Mouse (Mus musculus) neural tube, embryonic 11.5 days (tissue): Measurements from ENCODE around the gene Ell. TPM values are rescaled to one million over a fixed set of nuclear protein-coding genes. Genes with fewer than 3 reads are reported as not detected.

Experiments
- ATAC-seq: fragments of 200-750 bp; cut with Nextera tagmentation; 2 replicates; pipeline ENCODE4 v1.8.0; 2017; ENCODE audit warnings: moderate number of reproducible peaks, mild to moderate bottlenecking, moderate TSS enrichment, moderate library complexity; ENCODE audit not compliant: insufficient read depth, low FRiP score, low TSS enrichment
- DNase-seq: peaks from one replicate; pipeline ENCODE4 v3.0.0-alpha.2; 2015; ENCODE audit warnings: low spot score
- H3K27ac ChIP-seq: fragments of 300-500 bp; sonication (generic); 2 replicates; pipeline ENCODE4 v1.5.1; 2014; ENCODE audit warnings: low read depth, mild to moderate bottlenecking, low read length
- H3K27me3 ChIP-seq: fragments of 300-500 bp; sonication (generic); 2 replicates; pipeline ENCODE4 v1.6.1; 2014; ENCODE audit warnings: mild to moderate bottlenecking, low read length, mixed read lengths; ENCODE audit not compliant: control insufficient read depth, insufficient read depth
- H3K36me3 ChIP-seq: fragments of 300-500 bp; sonication (generic); 2 replicates; pipeline ENCODE4 v1.6.1; 2014; ENCODE audit warnings: mild to moderate bottlenecking, low read length, moderate library complexity, mixed read lengths; ENCODE audit not compliant: control insufficient read depth, insufficient read depth
- H3K4me1 ChIP-seq: fragments of 300-500 bp; sonication (generic); 2 replicates; pipeline ENCODE4 v1.6.1; 2014; ENCODE audit warnings: low read length, mixed read lengths; ENCODE audit not compliant: control insufficient read depth, insufficient read depth
- H3K4me2 ChIP-seq: fragments of 300-500 bp; sonication (generic); 2 replicates; pipeline ENCODE4 v1.6.1; 2014; ENCODE audit warnings: low read depth, mild to moderate bottlenecking, moderate library complexity
- H3K4me3 ChIP-seq: fragments of 300-500 bp; sonication (generic); 2 replicates; pipeline ENCODE4 v1.5.1; 2014; ENCODE audit warnings: low read depth, low read length
- H3K9ac ChIP-seq: fragments of 300-500 bp; sonication (generic); 2 replicates; pipeline ENCODE4 v1.6.1; 2014; ENCODE audit warnings: mild to moderate bottlenecking, low read length
- H3K9me3 ChIP-seq: fragments of 300-500 bp; sonication (generic); 2 replicates; pipeline ENCODE4 v1.6.1; 2016; ENCODE audit warnings: low read length; ENCODE audit not compliant: control insufficient read depth
- WGBS: fragments of 180-500 bp; shearing (Covaris S2); extraction: QIAGEN DNeasy Blood & Tissue Kit; methylation state at CpG from one replicate; pipeline ENCODE4 v1.1.7; 2014; 5-methylcytosine and 5-hydroxymethylcytosine counted together
- polyA plus RNA-seq: library from polyadenylated mRNA; unstranded; fragments of >200 nt; fragmentation: Nextera tagmentation; extraction: Ambion mirVana; gene quantifications from 2 replicates; pipeline ENCODE4 v1.2.1, GENCODE M21; 2014

Ell gene
- polyA plus RNA-seq, 1 experiment from 2014 or later: 18.8 TPM

DNA sequence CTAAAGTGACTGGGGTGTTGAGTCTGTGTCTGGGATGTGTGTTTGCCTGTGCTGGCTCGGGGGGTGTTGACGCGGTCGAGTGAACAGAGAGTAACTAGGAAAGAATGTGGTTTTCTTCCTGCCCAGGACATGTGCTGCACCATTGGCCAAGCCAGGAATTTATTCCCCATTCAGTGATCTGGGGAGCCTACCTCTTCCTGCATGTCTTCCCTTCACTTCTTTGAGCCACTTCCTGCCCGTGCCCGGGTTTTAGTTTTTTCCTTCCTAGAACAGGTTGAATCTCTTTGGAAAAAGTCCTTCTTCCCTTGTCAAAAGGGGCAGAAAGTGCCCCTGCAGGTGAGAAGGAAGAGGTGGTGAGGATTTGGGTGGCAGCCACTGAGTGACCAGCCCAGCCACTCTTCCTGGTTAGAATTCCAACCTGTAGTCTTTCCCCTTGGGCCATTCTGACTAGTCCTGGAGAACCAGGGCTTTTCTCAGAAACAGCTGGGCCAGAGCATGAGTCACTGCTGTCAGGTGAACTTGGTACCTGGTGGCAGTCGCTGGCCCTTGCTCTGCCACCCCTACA lies 1.3 kb downstream of the Ell start:
- H3K27ac ChIP-seq: no peak overlapping the region
- no peaks in the 10 kb centered on the region for H3K27me3 ChIP-seq
- H3K4me1 ChIP-seq: peaks cover 13% of the 10 kb centered on the region
- peak overlapping the region; percentile 71 for H3K4me3 ChIP-seq
- H3K4me2 ChIP-seq: peak overlapping the region; percentile 80
- no peaks in the 10 kb centered on the region for H3K9me3 ChIP-seq
- H3K36me3 ChIP-seq: peaks cover 10% of the 10 kb centered on the region
- H3K9ac ChIP-seq: peak overlapping the region; percentile 55; the same call in 1 of the 2 replicates
- DNase-seq (no peak), ATAC-seq (no peak)
- 70% methylated on average over 7 of the region's 7 CpGs for WGBS

GRCm38 (mm10) chr8:70541081-70541480 lies 1.8 kb downstream of the Ell start:
- Histone ChIP-seq H3K9me3 (no peaks in the 10 kb centered on the region), H3K27ac (no peak overlapping the region), H3K4me3 (no peak overlapping the region), H3K4me1 (peaks cover 13% of the 10 kb centered on the region), H3K27me3 (no peaks in the 10 kb centered on the region), H3K4me2 (no peak overlapping the region), H3K36me3 (peaks cover 5% of the 10 kb centered on the region), H3K9ac (no peak overlapping the region)
- no peak for DNase-seq
- 87% methylated on average over 5 of the region's 5 CpGs for WGBS
- ATAC-seq: no peak

- DNase-seq: no peak
- H3K4me1 ChIP-seq: peaks cover 9% of the 10 kb centered on the region
- 0 out of 2 replicates have a peak overlapping the region, but pooled peaks have one; percentile 17 for H3K27ac ChIP-seq
- no peaks in the 10 kb centered on the region for H3K9me3 ChIP-seq
- H3K27me3 ChIP-seq: no peaks in the 10 kb centered on the region
- ATAC-seq: no peak
- H3K9ac ChIP-seq: no peak overlapping the region
- no peak overlapping the region for H3K4me2 ChIP-seq
- H3K36me3 ChIP-seq: no peaks in the 10 kb centered on the region
- no peak overlapping the region for H3K4me3 ChIP-seq
- 81% methylated on average over 6 of the region's 6 CpGs for WGBS
Observed at GRCm38 (mm10) chr8:70544200-70544687, 5.0 kb downstream of the Ell start.

DNA sequence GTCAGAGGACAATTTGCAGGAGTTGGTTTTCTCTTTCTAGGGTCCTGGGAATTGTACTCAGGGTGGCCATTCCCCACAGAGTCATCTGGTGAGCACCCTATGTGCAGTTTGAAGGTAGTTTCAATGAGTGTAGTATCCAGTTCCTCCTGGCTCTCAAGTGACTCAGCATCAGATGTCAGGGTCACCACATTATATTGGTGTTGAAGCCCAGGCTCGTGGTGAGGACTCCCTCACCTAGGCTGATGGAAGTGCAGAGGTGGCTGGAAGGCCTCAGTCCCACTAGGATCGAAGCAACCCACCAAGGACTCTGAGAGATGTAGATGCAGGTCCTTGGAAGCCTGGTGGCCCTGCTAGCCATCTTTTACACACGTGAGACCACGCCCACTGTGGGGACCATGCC lies 7.2 kb downstream of the Ell start:
- H3K9ac ChIP-seq: no peak overlapping the region
- H3K4me3 ChIP-seq: no peak overlapping the region
- H3K9me3 ChIP-seq: no peaks in the 10 kb centered on the region
- no peak overlapping the region for H3K4me2 ChIP-seq
- H3K27me3 ChIP-seq: no peaks in the 10 kb centered on the region
- H3K36me3 ChIP-seq: no peaks in the 10 kb centered on the region
- 88% methylated on average over 4 of the region's 4 CpGs for WGBS
- no peak overlapping the region for H3K27ac ChIP-seq
- DNase-seq (no peak), ATAC-seq (no peak)
- no peaks in the 10 kb centered on the region for H3K4me1 ChIP-seq

GRCm38 (mm10) chr8:70547762-70548161 lies 8.5 kb downstream of the Ell start:
- no peak for DNase-seq
- Histone ChIP-seq H3K4me3 (no peak overlapping the region), H3K27ac (no peak overlapping the region), H3K9ac (no peak overlapping the region), H3K27me3 (no peaks in the 10 kb centered on the region), H3K4me1 (no peaks in the 10 kb centered on the region), H3K36me3 (no peaks in the 10 kb centered on the region), H3K9me3 (no peaks in the 10 kb centered on the region), H3K4me2 (no peak overlapping the region)
- no peak for ATAC-seq
- WGBS: 93% methylated on average over 6 of the region's 6 CpGs

- DNase-seq (no peak), ATAC-seq (no peak)
- Histone ChIP-seq H3K9me3 (no peaks in the 10 kb centered on the region), H3K9ac (no peak overlapping the region), H3K4me3 (no peak overlapping the region), H3K27me3 (no peaks in the 10 kb centered on the region), H3K27ac (no peak overlapping the region), H3K4me1 (no peaks in the 10 kb centered on the region), H3K36me3 (no peaks in the 10 kb centered on the region), H3K4me2 (no peak overlapping the region)
- 93% methylated on average over 10 of the region's 10 CpGs for WGBS
Observed at GRCm38 (mm10) chr8:70549412-70550184, 10.3 kb downstream of the Ell start.

- Histone ChIP-seq H3K27ac (no peak overlapping the region), H3K4me2 (no peak overlapping the region), H3K4me3 (no peak overlapping the region), H3K9me3 (no peaks in the 10 kb centered on the region), H3K4me1 (no peaks in the 10 kb centered on the region), H3K27me3 (no peaks in the 10 kb centered on the region), H3K36me3 (no peaks in the 10 kb centered on the region), H3K9ac (no peak overlapping the region)
- ATAC-seq (no peak), DNase-seq (no peak)
- WGBS: 74% methylated on average over 3 of the region's 3 CpGs
Observed at GRCm38 (mm10) chr8:70551558-70552161, 12.4 kb downstream of the Ell start.

GRCm38 (mm10) chr8:70552836-70553235 lies 13.6 kb downstream of the Ell start:
- Histone ChIP-seq H3K4me1 (no peaks in the 10 kb centered on the region), H3K9ac (no peak overlapping the region), H3K27me3 (no peaks in the 10 kb centered on the region), H3K27ac (no peak overlapping the region), H3K4me3 (no peak overlapping the region), H3K9me3 (no peaks in the 10 kb centered on the region), H3K36me3 (no peaks in the 10 kb centered on the region), H3K4me2 (no peak overlapping the region)
- DNase-seq (no peak), ATAC-seq (no peak)
- WGBS: 79% methylated on average over 1 of the region's 1 CpGs
